25 mouse cellular contexts compared by ENCODE assay signal in genomic region chr1:59924411-59924810, GRCm38 (mm10). TPM values are rescaled to one million over a fixed set of nuclear protein-coding genes. Genes with fewer than 3 reads are reported as not detected.
DNase-seq lines count a peak whose midpoint lies in the region; ATAC-seq and TF ChIP-seq lines count a peak whose summit lies in the region.
"Had no signal": no experiment of that assay in that cellular context is flagged by ENCODE, and none has a peak within 500 bp of the region (broad histone marks: within the 10 kb centered on the region; RNA-seq: fewer than 3 reads in every experiment).

No protein-coding gene starts in this region.

- TF ChIP-seq CTCF in lung, postnatal 0 days (IDR thresholded peaks at IDR 0.05) = no peak

- H3K9me3 ChIP-seq in lung, postnatal 0 days (ENCODE audit: low read length) = no peaks in the 10 kb centered on the region
- H3K9me3 ChIP-seq: G1E had no signal

- DNase-seq in heart, adult 11 months = peak; percentile 77
- no peak for DNase-seq in heart, adult 18-20 months
- DNase-seq in ES-CJ7 (ENCODE audit: low read depth, low spot score) (peak; percentile 54), R1 (ENCODE audit: low read depth, low spot score) (peak; percentile 78), ZHBTc4 (ENCODE audit: low read depth, low spot score) (peak; percentile 47)
- no peak for DNase-seq in lung, postnatal 0 days (ENCODE audit: low spot score)
- no peak for DNase-seq in kidney, adult 18-20 months
- DNase-seq: adrenal gland, adult 2 months; adrenal gland, adult 8-10 months; adrenal gland, postnatal 10 days; adrenal gland, postnatal 14 days; adrenal gland, postnatal 25 days; adrenal gland, postnatal 36 days; B cell, adult 2 months; cerebellum, adult 11 months; cerebellum, adult 11-12 months; cerebellum, adult 18-20 months; cerebellum, adult 2 months; cerebellum, adult 8-10 months had no signal

- no peak for TF ChIP-seq EP300 in lung, postnatal 0 days (IDR thresholded peaks at IDR 0.05)

- no peaks in the 10 kb centered on the region for H3K36me3 ChIP-seq in lung, postnatal 0 days (ENCODE audit: insufficient read depth, low read length)

- H3K27me3 ChIP-seq in lung, postnatal 0 days (replicated peaks; ENCODE audit: insufficient read depth, low read length) = no peaks in the 10 kb centered on the region
- H3K27me3 ChIP-seq: CH12.LX, Patski had no signal

- no peaks in the 10 kb centered on the region for H3K4me1 ChIP-seq in lung, postnatal 0 days (ENCODE audit: insufficient read depth, low read depth, low read length)

- H3K9ac ChIP-seq in lung, postnatal 0 days (replicated peaks; ENCODE audit: low read depth) = no peak overlapping the region

- H3K4me3 ChIP-seq in lung, postnatal 0 days (ENCODE audit: low read depth, low read length) = no peak overlapping the region

- no peak overlapping the region for H3K4me2 ChIP-seq in lung, postnatal 0 days (replicated peaks; ENCODE audit: low read depth, low read length)

- no peak for ATAC-seq in monocyte, adult 5-6 weeks (replicated peaks; ENCODE audit: insufficient number of reproducible peaks, low FRiP score, low TSS enrichment, poor library complexity, severe bottlenecking)
- no peak for ATAC-seq in lung, postnatal 0 days
- ATAC-seq: activated CD4-positive, CD25-positive, alpha-beta regulatory T cell, adult 4 months; CD4-positive, CD25-positive, alpha-beta regulatory T cell, adult 4 months; Patski had no signal

- 70% methylated on average over 2 of the region's 2 CpGs for WGBS in lung, postnatal 0 days

- no peak overlapping the region for H3K27ac ChIP-seq in lung, postnatal 0 days (ENCODE audit: low read length)

RNA-seq across cellular contexts. Expression of gene Fam117b, which starts 11.6 kb away (rescaled TPM):
- 10 to 100 TPM; 24.1 to 37.5 TPM for total RNA-seq in heart, adult 18-20 months (2021)
- total RNA-seq in monocyte, adult 5-6 weeks (2017) = 58.6 to 81.1 TPM (median 75.3 TPM) in 3 replicates
- 12.5 and 12.7 TPM in 2 replicates for polyA plus RNA-seq in lung, postnatal 0 days (2015; fragmentation: Nextera tagmentation; extraction: Ambion mirVana)

Comparison
In these comparisons a context has a peak if more than half of its experiments do, and no peak if none do; other contexts are left out.
1. DNase-seq: peak in heart, adult 11 months (single experiment), ES-CJ7 (single experiment), R1 (single experiment) and ZHBTc4 (single experiment); none in heart, adult 18-20 months (0 of 2), lung, postnatal 0 days (single experiment) and kidney, adult 18-20 months (single experiment).